8 mouse cellular contexts compared by ENCODE assay signal in the genomic region with DNA sequence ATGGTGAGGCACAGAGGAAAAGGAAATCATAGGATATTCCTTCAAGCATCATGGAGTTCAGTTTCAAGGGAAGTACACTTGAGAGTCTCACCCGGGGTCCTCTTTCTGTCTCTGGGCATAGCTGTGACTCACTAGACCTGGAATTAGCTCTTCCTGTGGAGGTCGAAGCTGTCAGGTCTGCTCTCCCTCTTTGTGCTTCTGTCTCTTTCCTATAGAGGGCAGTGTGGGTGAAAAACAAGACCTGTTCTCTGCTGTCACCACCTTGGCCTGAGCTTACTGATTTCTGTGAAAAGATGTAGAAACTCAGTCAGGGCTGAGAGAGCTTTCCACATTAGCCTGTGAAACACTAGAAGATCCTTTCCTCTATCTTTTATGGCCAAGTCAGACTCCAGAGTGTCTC. TPM values are rescaled to one million over a fixed set of nuclear protein-coding genes. Genes with fewer than 3 reads are reported as not detected.
DNase-seq lines count a peak whose midpoint lies in the region; ATAC-seq and TF ChIP-seq lines count a peak whose summit lies in the region.
"Had no signal": no experiment of that assay in that cellular context is flagged by ENCODE, and none has a peak within 500 bp of the region (broad histone marks: within the 10 kb centered on the region; RNA-seq: fewer than 3 reads in every experiment).

No protein-coding gene starts in this region.

- H3K9ac ChIP-seq in liver, embryonic 14.5 days (replicated peaks), result no peak overlapping the region
- no peak overlapping the region for H3K9ac ChIP-seq in liver, embryonic 11.5 days (ENCODE audit: low read depth, low read length)

- H3K9me3 ChIP-seq in liver, embryonic 14.5 days (ENCODE audit: control insufficient read depth, low read length), result no peaks in the 10 kb centered on the region
- no peaks in the 10 kb centered on the region for H3K9me3 ChIP-seq in liver, embryonic 11.5 days (ENCODE audit: control insufficient read depth, low read length)

- H3K4me2 ChIP-seq in liver, embryonic 14.5 days (ENCODE audit: low read depth), result no peak overlapping the region
- no peak overlapping the region for H3K4me2 ChIP-seq in liver, embryonic 11.5 days

- ATAC-seq in liver, embryonic 14.5 days (ENCODE audit: insufficient read depth), result no peak
- ATAC-seq in liver, embryonic 11.5 days (replicated peaks; ENCODE audit: low FRiP score), result no peak

- H3K4me3 ChIP-seq in liver, embryonic 14.5 days (ENCODE audit: insufficient read depth in 1 of 2, low read depth in 2 of 2, low read length in 2 of 2), result no peak overlapping the region
- H3K4me3 ChIP-seq in liver, embryonic 11.5 days (ENCODE audit: low read depth, low read length), result no peak overlapping the region
- no peak overlapping the region for H3K4me3 ChIP-seq in thymus, adult 2 months (ENCODE audit: control insufficient read depth, insufficient read depth, low read length)

- no peak for DNase-seq in liver, embryonic 14.5 days (ENCODE audit: low read depth in 3 of 3, low spot score in 3 of 3)
- DNase-seq in liver, embryonic 11.5 days (ENCODE audit: low spot score), result no peak
- DNase-seq in R1 (ENCODE audit: low read depth, low spot score), result peak; percentile 70
- DNase-seq in embryo, embryonic 9.5 days (ENCODE audit: extremely low spot score), result peak; percentile 43
- DNase-seq in kidney, postnatal 14 days, result peak; percentile 56
- peak; percentile 64 for DNase-seq in thymus, adult 2 months
- no peak for DNase-seq in layer of hippocampus, adult 11-12 months (ENCODE audit: low spot score)

- 11% methylated on average over 2 of the region's 2 CpGs for WGBS in liver, embryonic 14.5 days (ENCODE audit: insufficient replicate concordance)
- WGBS in liver, embryonic 11.5 days, result 37% methylated on average over 2 of the region's 2 CpGs
- WGBS in thymus, adult 2 months, result 13% methylated on average over 2 of the region's 2 CpGs

- no peak overlapping the region for H3K27ac ChIP-seq in liver, embryonic 14.5 days
- H3K27ac ChIP-seq in liver, embryonic 11.5 days (ENCODE audit: low read depth, low read length), result no peak overlapping the region
- H3K27ac ChIP-seq in thymus, adult 2 months (ENCODE audit: control insufficient read depth, insufficient read depth, low read length), result no peak overlapping the region

- peak; percentile 53 for TF ChIP-seq CTCF in liver, embryonic 14.5 days (IDR thresholded peaks at IDR 0.05; ENCODE audit: low read depth)
- TF ChIP-seq CTCF in thymus, adult 2 months (IDR thresholded peaks at IDR 0.05; ENCODE audit: borderline replicate concordance, control insufficient read depth, extremely low read depth, insufficient read depth, low read length, poor library complexity), result no peak

- no peaks in the 10 kb centered on the region for H3K27me3 ChIP-seq in liver, embryonic 14.5 days (ENCODE audit: control insufficient read depth, insufficient read depth, low read length)
- H3K27me3 ChIP-seq in liver, embryonic 11.5 days (replicated peaks; ENCODE audit: control insufficient read depth, insufficient read depth, low read length), result no peaks in the 10 kb centered on the region
- H3K27me3 ChIP-seq in thymus, adult 2 months (ENCODE audit: control insufficient read depth, insufficient read depth, low read length), result no peaks in the 10 kb centered on the region

- H3K4me1 ChIP-seq in liver, embryonic 14.5 days (replicated peaks; ENCODE audit: control insufficient read depth in 2 of 2, insufficient read depth in 2 of 2, low read length in 1 of 2), result no peaks in the 10 kb centered on the region; a peak in 2 of 4 replicates
- no peaks in the 10 kb centered on the region for H3K4me1 ChIP-seq in liver, embryonic 11.5 days (replicated peaks; ENCODE audit: control insufficient read depth, insufficient read depth, low read length)
- no peaks in the 10 kb centered on the region for H3K4me1 ChIP-seq in thymus, adult 2 months (replicated peaks; ENCODE audit: control insufficient read depth, insufficient read depth, low read length)

- no peak for TF ChIP-seq EP300 in liver, embryonic 14.5 days (IDR thresholded peaks at IDR 0.05; ENCODE audit: low read depth)

- H3K36me3 ChIP-seq in liver, embryonic 14.5 days (replicated peaks; ENCODE audit: control insufficient read depth, insufficient read depth, low read depth), result no peaks in the 10 kb centered on the region
- no peaks in the 10 kb centered on the region for H3K36me3 ChIP-seq in liver, embryonic 11.5 days (ENCODE audit: control insufficient read depth, insufficient read depth, low read length)
- H3K36me3 ChIP-seq in thymus, adult 2 months (ENCODE audit: control insufficient read depth, insufficient read depth, low read length), result no peaks in the 10 kb centered on the region

- no peak for TF ChIP-seq POLR2A in thymus, adult 2 months (IDR thresholded peaks at IDR 0.05; ENCODE audit: control insufficient read depth, extremely low read depth, insufficient read depth, low read length, poor library complexity)

RNA-seq across cellular contexts. Expression of a gene that starts 43.2 kb away (rescaled TPM):
- 874 and 1,404 TPM in 2 replicates for polyA plus RNA-seq in liver, embryonic 14.5 days (2012; rRNA removed)
- polyA plus RNA-seq in liver, embryonic 14.5 days (2014; fragmentation: Nextera tagmentation; extraction: Ambion mirVana), result 3,278 and 3,386 TPM in 2 replicates
- polyA plus RNA-seq in liver, embryonic 11.5 days (2014; fragmentation: Nextera tagmentation; extraction: Ambion mirVana), result 1,257 and 1,278 TPM in 2 replicates
- 3.3 and 13.1 TPM in 2 replicates for polyA plus RNA-seq in thymus, adult 2 months (2012; rRNA removed)

RNA-seq across cellular contexts. Expression of a gene that starts 50.2 kb away (rescaled TPM):
- 2.7 and 3.4 TPM in 2 replicates for polyA plus RNA-seq in liver, embryonic 14.5 days (2012; rRNA removed)
- polyA plus RNA-seq in liver, embryonic 14.5 days (2014; fragmentation: Nextera tagmentation; extraction: Ambion mirVana), result 4.1 and 5.8 TPM in 2 replicates
- 1.4 and 4.2 TPM in 2 replicates for polyA plus RNA-seq in liver, embryonic 11.5 days (2014; fragmentation: Nextera tagmentation; extraction: Ambion mirVana)
- 6.5 and 22.7 TPM in 2 replicates for polyA plus RNA-seq in thymus, adult 2 months (2012; rRNA removed)

RNA-seq across cellular contexts. Expression of a gene that starts 55.3 kb away (rescaled TPM):
- 0.02 TPM in 1 of 2 replicates, not detected in the other for polyA plus RNA-seq in liver, embryonic 14.5 days (2012; rRNA removed)
- polyA plus RNA-seq in liver, embryonic 14.5 days (2014; fragmentation: Nextera tagmentation; extraction: Ambion mirVana), result not detected in 2 replicates
- polyA plus RNA-seq in liver, embryonic 11.5 days (2014; fragmentation: Nextera tagmentation; extraction: Ambion mirVana), result not detected in 2 replicates
- 6.9 and 8.2 TPM in 2 replicates for polyA plus RNA-seq in thymus, adult 2 months (2012; rRNA removed)
- polyA plus RNA-seq: gonadal fat pad, adult 2 months had no signal

Comparison
In these comparisons a context has a peak if more than half of its experiments do, and no peak if none do; other contexts are left out.
1. DNase-seq: peak in R1 (single experiment), embryo, embryonic 9.5 days (single experiment), kidney, postnatal 14 days (single experiment) and thymus, adult 2 months (single experiment); none in liver, embryonic 14.5 days (0 of 3), liver, embryonic 11.5 days (single experiment) and layer of hippocampus, adult 11-12 months (single experiment).
2. RNA of a gene that starts 43.2 kb away (polyA plus RNA-seq): 874 to 3,386 TPM in liver, embryonic 14.5 days and 1,257 to 1,278 TPM in liver, embryonic 11.5 days; 3.3 to 13.1 TPM in thymus, adult 2 months; every median in the first group is over 10 times any median in the second.